Mouse (Mus musculus) heart, adult 9 months (tissue): Measurements from ENCODE around the gene Armh3.

Experiments
- DNase-seq, 2 experiments: peaks; one replicate each; pipeline ENCODE4 v3.0.0; 2022; ENCODE audit warnings: low spot score in 2 of 2

The Armh3 gene

GRCm38 (mm10) chr19:45991171-45991570, 7.1 kb downstream of the Armh3 start:
- no peak for DNase-seq

GRCm38 (mm10) chr19:45988238-45988637, 10.1 kb downstream of the Armh3 start:
- no peak for DNase-seq

DNA sequence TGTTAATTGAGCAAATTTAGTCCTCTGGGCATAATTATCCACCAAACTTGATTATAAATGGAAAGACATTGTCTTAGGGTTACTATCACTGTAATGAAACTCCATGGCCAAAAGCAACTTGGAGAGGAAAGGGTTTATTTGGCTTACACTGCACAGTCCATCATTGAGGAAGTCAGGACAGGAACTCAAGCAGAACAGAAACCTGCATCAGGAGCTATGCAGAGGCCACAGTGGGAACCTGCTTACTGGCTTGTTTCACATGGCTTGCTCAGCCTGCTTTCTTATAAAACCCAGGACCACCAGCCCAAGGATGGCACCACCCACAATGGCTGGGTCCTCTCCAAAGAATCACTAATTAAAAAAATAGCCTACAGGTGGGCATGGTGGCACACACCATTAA, 13.9 kb downstream of the Armh3 start:
- no peak for DNase-seq

GRCm38 (mm10) chr19:45960770-45961169, 37.5 kb downstream of the Armh3 start:
- DNase-seq = no peak

DNA sequence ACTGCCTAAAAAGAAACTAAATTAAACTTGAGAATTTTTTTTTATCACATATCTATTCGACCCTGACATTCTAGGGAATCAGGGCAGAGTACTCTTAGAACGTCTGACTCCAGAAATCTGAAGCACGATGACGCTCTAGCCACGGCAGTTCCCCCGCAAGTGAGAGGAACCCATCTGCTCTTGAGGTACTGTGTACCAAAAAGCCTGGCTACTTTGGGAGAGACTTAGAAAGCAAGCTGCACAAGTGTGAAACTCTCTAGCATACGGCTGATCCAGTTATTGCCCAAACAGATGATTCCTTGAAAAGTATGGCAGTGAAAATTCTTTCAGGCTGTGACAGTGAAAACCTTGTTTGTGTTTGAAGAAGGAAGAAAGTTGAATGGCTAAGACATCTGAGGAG, 41.6 kb downstream of the Armh3 start:
- no peak for DNase-seq

GRCm38 (mm10) chr19:45953286-45953685, 45.0 kb downstream of the Armh3 start:
- peak in 1 of 2 experiments; percentile 10 for DNase-seq

DNA sequence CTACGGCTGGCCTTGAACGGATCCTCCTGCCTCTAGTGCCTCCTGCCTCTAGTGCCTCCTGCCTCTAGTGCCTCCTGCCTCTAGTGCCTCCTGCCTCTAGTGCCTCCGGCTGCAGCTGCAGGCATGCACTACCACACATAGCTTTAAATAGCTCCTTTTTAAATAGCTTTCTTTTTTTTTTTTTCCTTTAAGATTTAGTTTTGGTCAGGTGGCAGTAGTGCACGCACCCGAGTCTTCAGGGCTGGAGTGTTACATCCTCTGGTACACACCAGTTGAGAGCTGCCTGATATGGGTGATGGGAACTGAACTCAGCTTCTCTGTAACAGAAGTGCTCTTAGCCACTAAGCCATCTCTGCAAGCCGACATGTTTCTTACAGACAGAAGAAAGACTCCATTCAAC, 49.1 kb downstream of the Armh3 start:
- DNase-seq = no peak

DNA sequence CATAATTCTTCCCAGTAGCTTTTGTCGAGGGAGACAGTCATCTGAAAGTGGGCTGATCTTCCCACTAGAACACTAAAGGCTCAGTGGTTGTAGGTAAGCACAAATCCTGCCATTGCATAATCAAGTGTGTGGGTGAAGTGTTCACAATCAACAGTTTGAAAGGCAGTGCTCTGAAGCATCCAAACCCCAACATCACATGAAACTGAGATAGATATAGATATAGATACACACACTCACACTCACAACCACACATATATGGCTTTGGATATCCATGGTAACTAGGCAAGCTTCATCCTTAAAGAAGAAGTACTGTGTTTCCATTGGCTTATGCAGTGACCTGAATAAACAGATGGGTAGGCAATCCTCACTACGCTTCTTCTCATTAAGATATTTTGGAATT, 50.5 kb downstream of the Armh3 start:
- no peak for DNase-seq

- DNase-seq = no peak
These were observed 51.0 kb downstream of the Armh3 start for GRCm38 (mm10) chr19:45947286-45947685.

DNA sequence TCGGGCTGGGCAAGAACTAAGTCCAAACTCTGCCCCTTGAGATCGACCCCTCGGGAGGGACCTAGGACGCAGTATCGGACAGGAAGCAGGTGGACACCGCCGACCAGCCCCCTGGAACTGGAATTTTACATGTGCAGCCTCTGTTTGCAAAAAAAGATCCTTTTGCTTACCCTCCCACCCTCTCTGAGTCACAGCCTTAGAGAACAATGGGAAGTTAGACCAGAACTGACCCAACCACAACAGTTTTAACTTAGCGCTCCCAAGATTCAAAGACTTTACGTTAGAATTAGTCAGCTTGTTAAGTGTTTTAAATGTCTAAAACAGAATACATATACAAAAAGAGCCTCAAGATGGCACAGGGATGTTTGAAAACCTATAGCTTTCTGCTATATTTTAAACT, 51.7 kb downstream of the Armh3 start:
- DNase-seq = no peak

- DNase-seq = no peak
These were observed 52.3 kb downstream of the Armh3 start for GRCm38 (mm10) chr19:45945986-45946385.

- no peak for DNase-seq
These were observed 54.5 kb downstream of the Armh3 start for GRCm38 (mm10) chr19:45943758-45944157.

GRCm38 (mm10) chr19:45938064-45938463, 60.2 kb downstream of the Armh3 start:
- no peak for DNase-seq

DNA sequence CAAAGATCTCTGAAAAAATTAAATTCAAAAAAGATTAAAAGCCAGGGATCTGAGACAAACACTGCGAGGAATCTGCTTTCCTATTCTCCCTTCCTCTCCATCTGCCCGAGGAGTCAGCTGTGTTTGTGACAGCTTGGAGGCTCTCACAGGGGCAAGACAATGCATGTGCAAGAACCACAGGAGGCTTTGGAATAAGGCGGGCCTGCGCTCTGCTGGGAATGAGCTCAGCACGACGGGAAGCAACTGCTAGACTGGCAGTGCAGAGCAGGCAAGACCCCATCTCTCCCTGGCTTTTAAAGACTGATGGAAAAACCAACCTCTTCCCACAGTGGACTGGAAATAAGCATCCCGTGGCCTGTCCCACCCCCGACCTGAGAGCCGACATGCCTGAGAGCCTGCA, 60.8 kb downstream of the Armh3 start:
- no peak for DNase-seq

GRCm38 (mm10) chr19:45927236-45927635, 71.1 kb downstream of the Armh3 start:
- peak in 1 of 2 experiments; percentile 11 for DNase-seq

DNA sequence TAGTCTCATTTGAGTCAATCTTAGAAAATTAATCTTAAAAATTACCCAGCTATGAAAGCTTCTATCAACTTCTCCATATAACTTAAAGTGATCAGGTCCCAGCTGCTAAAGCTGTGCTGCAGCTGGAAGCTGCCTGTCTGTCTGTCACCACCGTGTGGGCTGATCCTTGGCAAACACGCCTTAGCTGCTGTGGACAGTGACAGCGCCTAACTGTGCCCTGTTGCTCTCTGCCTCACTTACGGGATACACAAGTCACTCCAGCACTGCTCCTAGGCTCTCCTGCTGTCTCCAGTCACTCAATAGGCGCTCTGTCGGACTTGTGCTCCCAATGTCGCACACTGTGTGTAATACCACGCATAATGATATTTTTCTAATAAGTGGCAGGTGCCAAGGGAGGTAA, 71.9 kb downstream of the Armh3 start:
- DNase-seq = no peak

DNA sequence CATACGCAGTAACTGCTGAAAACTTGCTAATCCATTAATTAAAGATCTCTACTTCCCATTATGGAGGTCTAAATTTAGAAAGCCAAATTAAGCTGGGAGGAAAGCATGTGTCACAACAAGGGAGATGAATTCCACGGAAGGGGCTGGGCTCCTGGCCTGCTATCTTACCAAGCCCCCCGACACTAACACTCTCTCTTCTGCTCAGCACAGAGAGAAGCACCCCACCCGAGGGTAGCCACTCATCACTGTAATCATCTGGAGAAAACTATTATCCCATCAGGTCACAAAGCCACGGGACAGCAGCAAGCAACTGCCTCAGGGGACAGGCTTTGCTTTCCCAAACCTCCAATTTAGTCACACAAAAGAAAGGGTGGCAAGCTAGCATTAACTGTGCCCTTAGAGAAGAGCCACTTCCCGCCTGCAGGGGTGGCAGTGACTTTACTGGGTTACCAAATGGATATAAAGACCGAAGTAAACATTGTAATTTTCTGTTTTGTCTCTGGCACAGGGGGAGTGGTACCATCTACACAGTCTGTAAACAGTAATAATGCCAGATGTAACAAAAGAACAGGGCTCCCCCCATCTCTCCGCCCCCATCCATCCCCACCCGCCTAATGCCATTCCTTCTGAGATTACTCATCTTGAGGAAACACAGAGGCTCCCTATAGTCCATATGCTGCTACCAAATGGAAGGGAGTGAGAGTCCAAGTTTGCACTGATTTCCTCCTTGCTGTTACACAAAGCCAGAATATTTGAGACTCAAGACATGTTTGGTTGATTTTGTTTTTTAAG, 77.8 kb downstream of the Armh3 start:
- no peak for DNase-seq

DNA sequence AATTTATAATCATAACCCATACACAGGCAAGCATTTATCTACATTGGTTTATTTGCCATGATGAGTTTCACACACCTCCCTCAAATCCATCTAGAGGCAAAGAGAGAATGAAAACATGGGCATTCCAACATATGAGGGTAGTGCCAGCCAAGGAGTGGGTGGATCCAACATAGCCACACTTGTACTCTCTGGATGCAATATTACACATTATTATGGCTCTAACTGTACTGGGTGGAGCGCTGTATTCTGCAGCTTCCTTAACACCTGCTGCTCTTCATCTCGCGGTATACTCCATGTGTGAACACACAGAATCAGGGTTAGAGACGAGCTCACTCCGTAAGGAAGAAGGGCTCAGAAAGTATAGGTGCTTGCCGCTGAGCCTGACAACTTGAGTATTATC, 79.9 kb downstream of the Armh3 start:
- DNase-seq = no peak

DNA sequence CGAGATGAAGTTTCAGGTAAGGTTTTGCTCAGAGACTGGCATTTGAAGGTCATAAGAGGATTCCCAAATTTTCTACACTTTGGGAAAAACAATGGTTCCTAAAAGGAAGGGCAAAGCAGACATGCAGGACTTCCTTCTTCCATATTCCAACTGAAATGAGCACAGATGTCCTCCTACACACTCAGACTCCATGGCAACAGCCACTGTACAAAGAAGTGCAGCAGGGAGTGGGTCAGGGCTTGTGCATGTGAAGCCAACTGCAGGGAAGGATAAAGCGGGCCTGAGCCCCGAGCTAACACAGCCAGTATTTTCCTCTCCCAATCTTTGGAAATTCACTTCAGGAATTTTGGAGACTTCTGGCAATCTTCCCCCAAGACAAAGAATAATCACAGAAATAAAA, 80.4 kb downstream of the Armh3 start:
- no peak for DNase-seq

GRCm38 (mm10) chr19:45916461-45916860, 81.8 kb downstream of the Armh3 start:
- no peak for DNase-seq

GRCm38 (mm10) chr19:45916026-45916425, 82.3 kb downstream of the Armh3 start:
- DNase-seq = no peak

DNA sequence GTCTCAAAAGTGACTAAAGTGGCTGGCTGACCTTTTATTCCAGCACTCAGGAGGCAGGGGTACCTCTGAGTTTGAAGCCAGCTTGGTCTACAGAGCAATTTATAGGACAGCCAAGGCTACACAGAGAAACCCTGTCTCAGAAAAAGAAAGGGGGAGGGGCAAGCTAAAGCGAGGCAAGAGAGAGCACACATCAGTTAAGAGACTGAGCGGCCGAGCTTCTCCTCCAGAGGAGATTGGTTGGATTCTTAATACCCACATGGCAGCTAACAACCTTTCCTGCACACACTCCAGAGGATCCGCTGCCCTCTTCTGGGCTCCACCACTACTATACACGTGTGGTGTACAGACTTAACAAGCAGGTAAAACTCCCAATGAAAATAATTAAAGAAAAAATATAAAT, 85.3 kb downstream of the Armh3 start:
- no peak for DNase-seq

DNA sequence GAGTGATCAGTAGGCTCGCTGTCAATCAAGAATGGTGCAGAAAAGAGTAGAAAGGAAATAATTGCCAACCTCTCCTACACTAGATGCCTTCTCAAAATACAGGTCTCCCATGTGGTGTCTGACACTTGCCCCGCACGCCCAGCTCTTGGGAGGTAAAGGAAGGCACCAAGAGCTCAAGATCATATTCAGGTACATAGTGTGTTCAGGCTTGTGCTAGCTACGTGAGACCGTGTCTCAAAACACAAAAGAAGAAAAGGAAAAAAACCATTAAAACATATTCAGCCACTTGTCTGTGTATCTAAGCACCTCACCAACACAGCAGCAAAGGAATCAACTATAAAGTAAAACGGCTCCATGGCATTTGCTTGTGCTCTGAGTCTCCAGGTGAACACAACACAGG, 85.9 kb downstream of the Armh3 start:
- DNase-seq = no peak
